Mouse (Mus musculus) heart, adult 18-20 months (tissue): ENCODE measurements around the gene Mgat1. TPM values are rescaled to one million over a fixed set of nuclear protein-coding genes. Genes with fewer than 3 reads are reported as not detected.
A peak's percentile ranks its signal among the peaks of the same experiment; 100 is the strongest.
"Not testable (repeated sequence)": the region's sequence is repeated elsewhere in the genome, so short reads cannot be mapped to it uniquely, and the experiment has no call there.

Experiments
- DNase-seq, 2 experiments: peaks; one replicate each; pipeline ENCODE4 v3.0.0; 2021 to 2022; ENCODE audit warnings: mixed read lengths in 1 of 2
- total RNA-seq, 2 experiments: library from RNA; stranded (reverse); gene quantifications; 2 replicates each; pipeline ENCODE4 v1.2.3; 2021

The Mgat1 gene
- total RNA-seq, 2 experiments from 2014 or later = 67.1 TPM

DNA sequence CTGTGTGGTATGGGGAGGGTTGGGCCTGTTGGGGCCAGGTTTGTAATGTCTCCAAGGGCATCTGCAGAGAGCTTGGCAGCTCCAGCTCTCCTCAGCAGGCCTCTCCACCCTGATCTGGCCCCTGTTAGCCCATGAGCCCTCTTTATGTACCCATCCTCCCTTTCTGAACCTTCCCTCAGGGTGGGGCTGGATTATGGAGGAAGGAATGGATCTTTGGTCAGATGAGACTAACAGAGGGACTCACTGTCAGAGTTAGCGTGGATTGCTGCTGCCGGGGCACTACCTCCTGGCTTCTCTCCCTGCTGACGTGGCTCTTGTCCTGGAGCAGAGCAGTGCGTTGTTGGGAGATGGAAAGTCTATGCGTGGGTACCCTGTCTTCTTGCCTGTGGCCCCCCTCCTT is 18.3 kb downstream of the Mgat1 start:
- no peak for DNase-seq

DNA sequence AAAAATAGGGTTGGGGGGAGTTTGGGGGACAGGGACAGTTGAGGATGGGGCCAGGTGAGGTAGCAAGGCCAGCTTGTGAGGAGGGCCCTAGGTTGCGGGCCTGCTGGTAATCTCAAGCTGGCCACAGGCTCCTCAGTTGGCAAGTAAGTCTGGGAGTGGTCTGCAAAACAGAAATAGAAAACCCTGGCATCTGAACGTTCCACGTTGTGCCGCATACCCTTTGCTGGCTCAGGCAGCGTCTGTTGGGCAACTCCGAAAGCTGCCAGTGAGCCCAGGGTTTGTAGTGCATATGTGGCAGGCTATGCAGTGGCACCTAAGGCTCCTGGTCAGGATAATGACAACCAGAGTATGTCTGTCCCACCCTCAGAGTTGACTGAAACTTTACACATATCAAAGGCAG is 19.2 kb downstream of the Mgat1 start:
- DNase-seq = no peak

DNA sequence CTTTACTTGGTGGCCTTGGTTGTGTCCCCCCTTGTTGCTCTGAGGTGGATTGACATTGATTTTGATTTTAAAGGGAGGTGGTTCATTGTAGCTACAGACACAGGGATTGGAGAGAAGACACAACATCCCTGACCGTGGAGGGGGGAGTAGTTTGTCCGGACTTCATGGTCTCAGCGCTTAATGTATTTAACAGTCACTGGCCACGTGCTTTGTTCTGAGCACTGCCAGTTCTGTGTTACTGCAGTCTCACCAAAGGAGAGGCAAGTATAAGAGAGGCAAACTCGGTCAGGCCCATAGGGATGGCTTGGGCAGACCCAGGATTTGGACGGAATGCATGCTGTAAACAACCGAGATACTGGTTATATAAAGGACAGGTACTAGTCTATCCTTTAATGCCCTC is 20.1 kb downstream of the Mgat1 start:
- peak in 1 of 2 experiments; percentile 37 for DNase-seq

DNA sequence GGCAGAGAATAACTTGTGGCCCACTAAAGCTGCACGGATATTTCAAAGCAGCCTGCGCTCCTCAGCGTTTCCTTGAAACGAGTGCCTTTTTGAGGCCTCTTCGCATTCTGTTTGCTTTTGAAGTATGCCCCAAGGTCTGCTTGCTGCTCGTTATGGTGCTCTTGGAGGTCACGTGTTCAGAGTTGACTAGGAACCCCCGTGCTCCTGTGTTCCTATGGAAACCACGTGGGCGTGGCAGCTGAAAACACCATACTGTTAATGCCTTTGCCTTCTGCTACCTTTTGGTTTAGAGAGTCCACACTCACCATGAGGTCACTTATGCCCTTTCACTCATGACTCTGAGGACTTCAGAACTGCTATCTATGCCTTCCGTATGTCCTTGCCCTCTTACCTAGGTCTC is 20.6 kb downstream of the Mgat1 start:
- DNase-seq = no peak

DNA sequence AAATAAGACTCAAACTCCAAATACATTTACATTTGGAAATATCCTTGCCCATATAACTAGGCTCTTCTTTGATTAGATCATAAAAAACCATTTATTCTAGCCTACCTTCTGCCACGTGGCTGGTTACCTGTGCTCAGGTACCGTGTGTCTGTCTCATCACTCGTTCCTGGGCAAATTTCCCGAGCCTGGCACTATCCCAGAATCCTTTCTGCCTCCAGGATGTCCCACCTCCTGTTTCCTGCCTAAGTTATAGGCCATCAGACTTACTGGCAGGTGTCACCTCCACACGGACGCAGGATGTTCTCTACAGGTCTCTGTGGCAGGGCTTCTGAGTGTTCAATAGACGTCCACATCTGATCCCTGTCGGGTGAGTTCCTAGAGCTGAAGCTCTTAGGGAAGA is 21.1 kb downstream of the Mgat1 start:
- no peak for DNase-seq

DNA sequence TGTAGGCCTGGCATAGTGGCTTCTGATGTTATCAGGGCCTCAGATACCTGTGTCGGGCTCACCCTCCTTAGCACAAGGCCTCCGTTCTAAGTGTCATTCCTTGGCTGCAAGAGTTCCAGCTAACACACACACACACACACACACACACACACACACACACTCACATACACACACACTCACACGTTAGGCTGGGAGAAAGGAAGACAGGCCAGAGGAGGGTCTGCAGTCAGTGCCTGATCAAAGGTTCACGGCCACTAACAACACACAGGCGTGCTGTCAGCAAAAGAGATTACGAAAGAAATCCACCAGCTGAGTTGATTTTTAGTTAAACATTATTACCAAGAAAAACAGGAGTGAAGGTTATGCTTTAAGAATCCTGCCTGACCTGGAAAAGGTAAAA is 22.7 kb downstream of the Mgat1 start:
- DNase-seq = no peak

DNA sequence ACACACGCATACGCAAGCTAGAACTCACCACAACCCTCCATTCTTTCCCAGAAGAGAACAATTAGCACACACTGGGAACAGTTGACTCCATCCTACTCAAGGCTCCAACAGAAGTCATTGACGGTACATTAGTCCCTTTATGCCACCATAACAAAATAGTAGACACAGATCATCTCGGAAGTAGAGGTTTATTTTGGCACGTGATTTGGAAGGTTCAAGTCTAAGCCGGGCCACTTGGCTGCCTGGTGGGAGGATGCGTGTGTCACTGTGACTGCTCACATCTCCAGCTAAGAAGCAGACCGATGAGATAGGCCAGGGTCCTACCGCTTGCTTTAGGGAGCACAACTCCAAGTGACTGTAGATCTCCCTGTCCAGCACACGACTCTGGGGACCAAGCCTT is 23.3 kb downstream of the Mgat1 start:
- no peak for DNase-seq

DNA sequence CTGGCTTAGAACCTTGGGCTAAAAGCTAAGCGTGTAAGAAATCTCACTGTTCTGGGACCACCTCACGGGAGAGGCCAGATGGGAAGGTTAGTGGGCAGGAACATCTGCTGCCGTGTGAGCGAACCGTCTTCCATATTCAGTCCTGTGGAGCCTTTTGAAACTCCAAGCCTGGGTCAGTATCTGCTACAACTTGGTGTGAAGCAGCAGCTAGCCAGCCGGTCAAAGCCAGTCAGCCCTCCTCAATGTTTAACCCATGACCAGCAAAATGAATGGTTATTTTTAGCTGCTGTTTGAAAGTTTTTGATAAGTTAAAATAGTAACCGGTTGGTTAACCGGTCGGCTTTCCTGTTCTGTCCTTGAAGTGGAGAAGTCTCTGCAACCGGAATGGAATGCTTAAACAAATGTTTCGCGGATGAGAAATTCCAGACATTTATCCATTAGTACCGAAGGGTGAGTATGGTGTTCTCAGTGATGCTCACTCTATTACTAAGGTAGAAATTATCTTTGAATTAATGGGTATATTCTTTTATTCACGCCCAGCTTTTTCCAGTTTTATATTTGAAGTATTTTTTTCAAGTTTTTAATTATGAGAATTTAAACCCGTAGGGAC is 24.1 kb downstream of the Mgat1 start:
- peak in 1 of 2 experiments; percentile 37 for DNase-seq

DNA sequence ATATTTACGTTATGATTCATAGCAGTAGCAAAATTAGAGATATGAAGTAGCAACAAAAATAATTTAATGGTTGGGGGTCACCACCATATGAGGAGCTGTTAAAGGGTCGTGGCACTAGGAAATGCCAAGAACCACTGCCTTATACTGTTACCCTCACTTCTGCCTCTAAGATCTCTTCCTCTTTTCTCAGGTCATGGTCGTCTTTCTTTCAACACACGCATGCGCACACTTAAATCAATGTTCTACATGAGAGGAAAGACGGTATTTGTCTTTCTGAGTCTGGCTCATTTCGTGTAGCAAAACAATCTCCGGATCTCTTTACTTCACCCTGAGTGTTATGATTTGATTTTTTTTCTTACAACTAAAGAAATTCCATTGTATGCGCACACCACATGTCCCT is 25.8 kb downstream of the Mgat1 start:
- no peak for DNase-seq

DNA sequence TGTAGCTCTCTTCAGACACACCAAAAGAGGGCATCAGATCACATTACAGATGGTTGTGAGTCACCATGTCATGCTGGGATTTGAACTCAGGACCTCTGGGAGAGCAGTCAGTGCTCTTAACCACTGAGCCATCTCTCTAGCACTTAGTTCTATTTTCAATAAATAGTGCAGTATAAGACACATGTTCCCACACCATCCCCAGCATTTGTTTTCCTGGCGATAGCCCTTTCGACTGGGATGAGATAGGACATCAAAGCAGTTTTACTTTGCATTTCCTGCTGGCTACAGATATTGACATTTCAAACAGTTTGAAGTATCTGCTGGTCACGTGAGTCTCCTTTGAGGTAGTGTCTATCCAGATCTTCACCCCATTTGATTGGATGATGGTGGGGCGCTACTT is 26.4 kb downstream of the Mgat1 start:
- DNase-seq = no peak

DNA sequence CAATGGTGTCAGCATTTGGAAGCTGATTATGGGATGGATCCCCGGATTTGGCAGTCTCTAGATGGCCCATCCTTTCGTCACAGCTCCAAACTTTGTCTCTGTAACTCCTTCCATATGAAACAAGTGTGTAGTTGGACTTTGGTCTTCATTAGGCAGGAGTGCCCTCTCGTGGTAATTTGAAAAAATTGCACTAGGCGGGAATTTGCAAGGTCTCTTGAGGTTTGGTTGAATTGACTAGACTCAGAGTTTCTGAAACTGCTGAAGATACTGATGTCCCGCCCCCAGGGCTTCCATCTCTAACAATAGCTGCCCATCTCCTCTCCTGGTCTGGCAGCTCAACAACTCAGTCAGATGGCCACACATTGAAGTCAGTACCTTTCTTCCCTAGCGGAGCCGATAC is 27.3 kb downstream of the Mgat1 start:
- DNase-seq = peak; percentile 53 to 77

DNA sequence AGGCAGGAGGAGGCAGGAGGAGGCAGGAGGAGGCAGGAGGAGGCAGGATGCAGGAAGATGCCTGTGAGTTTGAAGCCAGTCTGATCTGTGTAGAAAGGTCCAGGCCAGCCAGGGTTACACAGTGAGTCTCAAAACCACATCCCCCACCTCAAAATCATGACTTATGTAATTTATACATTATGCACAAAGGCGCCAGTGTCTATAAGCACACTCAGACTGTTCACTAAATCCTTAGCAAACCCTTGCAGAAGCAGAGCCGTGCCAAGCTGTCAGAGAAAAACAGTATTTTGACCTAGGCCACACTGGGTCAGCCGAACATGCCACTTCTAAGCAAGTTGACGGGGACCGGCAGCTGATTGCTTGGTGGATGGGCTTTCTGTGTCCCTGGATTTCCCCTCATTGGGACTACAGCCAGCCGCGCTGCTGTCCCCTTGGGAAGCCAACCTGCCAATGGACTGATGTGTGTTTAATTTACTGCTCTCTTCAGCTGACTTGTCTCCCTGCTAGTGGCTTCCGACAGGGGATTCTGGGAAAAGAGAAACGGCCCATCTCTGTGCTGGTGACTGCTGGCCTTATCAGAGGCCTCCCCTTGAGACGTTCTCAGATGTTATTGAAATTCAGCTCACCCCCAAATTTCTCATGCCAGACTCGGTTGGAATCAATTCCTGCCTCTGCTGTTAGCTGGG is 30.0 kb downstream of the Mgat1 start:
- no peak for DNase-seq

DNA sequence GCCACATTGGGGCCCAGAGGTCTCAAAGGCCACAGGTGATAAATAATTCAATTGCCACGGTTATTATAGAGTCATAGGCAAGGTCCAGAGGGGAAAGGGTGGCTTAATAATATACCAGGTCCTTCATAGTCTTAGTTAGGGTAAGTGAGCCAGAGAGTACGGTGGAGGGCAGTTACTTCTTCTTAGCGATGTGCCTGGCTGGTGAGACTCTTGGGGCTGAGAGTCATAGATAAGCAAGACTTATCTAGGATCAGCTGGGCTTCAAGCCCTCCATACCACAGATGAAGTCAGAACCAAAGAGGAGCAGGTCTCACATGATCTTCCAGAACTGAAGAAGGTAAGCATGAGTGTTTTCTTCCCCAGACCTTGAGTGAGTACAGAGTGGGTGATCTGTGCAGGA is 34.2 kb downstream of the Mgat1 start, which contains the start of gene Olfr1393:
TSS of gene Olfr1393 (plus strand) at position 83 of the 400 bp plus-strand sequence.
- no peak for DNase-seq

DNA sequence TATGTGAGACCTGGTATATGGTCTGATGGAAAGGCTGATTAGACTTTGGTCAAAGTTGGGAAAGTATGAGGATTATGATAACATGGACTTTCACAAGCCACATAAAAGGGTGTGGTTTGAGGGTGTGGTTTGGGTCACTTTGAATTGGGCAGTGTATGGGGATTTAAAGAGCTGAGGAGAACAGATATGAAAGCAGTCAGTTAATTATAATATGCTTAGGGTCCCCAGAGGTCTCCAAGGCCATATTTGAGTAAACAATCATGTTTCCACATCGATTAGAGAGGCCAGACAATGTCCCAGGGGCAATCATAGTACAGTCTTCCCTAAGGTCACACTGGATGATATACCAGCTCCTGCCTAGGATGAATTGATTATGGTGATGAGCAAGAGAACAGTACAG is 41.0 kb downstream of the Mgat1 start, which contains the start of gene Olfr1392:
TSS of gene Olfr1392 (plus strand) at position 301 of the 400 bp plus-strand sequence.
- DNase-seq = not testable (repeated sequence)

DNA sequence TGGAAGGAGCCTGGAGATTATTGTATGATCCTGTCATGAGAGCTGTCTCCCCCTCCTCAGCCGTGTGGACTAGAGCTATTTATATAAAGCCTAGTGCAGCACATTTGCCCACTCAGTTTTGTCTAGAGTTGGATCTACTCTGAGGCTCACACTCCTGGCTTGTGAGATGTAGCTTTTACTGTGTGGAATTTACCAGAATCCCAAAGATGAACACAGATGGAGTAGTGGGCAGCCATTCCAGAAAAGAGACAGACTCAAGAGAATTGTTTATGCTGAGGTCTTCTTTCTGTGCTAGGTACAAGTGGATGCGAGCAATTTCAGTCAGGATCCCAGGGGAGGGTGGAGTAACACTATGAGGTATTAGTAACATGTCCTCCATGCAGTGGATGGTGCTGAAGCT is 43.3 kb downstream of the Mgat1 start:
- DNase-seq = no peak

DNA sequence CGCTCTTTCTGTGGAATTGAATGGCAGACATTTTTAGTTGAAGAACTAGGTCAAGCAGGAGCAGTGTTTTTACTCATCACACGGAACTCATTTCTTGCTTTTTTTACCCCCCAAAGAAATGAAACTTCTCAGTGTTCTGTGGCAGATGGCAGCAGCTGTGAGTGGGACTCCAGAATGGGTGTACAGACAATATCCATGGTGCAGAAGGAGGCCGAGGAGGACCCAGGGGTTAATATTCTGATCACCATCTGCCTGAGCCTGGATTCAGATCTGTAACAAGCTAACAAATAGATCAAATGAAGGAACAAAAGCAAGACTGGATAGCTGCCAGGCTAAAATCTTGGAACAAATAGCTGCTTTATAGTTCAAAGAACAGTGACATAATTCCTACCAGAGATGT is 48.8 kb downstream of the Mgat1 start:
- DNase-seq = no peak

DNA sequence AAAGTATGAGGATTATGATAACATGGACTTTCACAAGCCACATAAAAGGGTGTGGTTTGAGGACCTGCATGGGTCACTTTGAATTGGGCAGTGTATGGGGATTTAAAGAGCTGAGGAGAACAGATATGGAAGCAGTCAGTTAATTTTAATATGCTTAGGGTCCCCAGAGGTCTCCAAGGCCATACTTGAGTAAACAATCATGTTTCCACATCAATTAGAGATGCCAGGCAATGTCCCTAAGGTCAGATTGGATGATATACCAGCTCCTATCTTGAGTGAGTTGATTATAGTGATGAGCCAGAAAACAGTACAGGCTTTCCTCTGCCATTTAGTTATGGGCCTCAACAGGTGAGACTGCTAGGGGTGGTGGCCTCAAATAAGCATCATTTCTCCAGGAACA is 60.5 kb downstream of the Mgat1 start, which contains the start of gene Olfr10:
TSS of gene Olfr10 (plus strand) at position 301 of the 400 bp plus-strand sequence.
- no peak for DNase-seq

DNA sequence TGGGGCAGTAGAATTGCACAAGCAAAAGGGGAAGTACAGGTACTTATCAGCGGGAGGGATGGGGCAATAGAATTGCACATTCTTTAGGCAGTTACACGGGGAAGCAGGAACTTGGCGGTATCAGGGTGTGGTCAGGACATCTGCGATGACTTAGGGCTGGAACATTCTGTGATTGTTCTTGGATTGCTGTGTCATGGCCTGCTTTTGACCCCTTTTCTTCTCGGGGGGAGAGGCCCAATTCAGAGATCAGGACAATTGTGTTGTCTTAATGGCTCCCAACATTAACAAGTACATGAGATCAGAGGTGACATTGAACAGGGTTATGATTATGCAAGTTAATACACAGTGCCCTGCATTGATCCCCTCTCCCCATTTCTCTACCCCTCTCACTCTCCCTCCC is 64.6 kb downstream of the Mgat1 start:
- DNase-seq = not testable (repeated sequence)

Other genes starting within 250 kb of the Mgat1 start
- 1 to 10 TPM; 6.2 to 7.6 TPM for gene 9930111J21Rik2, start 192.9 kb upstream of the Mgat1 start, total RNA-seq
- gene Tgtp2, start 180.0 kb upstream of the Mgat1 start, total RNA-seq = 10 to 100 TPM in 1 of 2 experiments, 1 to 10 TPM in 1; 2.1 to 25.0 TPM
- gene Ifi47, start 167.6 kb upstream of the Mgat1 start, total RNA-seq = 1 to 10 TPM; 3.4 to 5.6 TPM
- gene Olfr1396, start 129.3 kb upstream of the Mgat1 start, total RNA-seq = under 1 TPM; 0.59 to 0.65 TPM
- gene Olfr1395, start 101.9 kb upstream of the Mgat1 start, total RNA-seq = not detected
- not detected for gene Olfr1394, start 89.8 kb upstream of the Mgat1 start, total RNA-seq
- gene Btnl9, start 57.0 kb upstream of the Mgat1 start, total RNA-seq = 10 to 100 TPM; 22.3 to 25.3 TPM
- 10 to 100 TPM; 27.6 to 32.6 TPM for gene Zfp62, start 40.9 kb upstream of the Mgat1 start, total RNA-seq
- gene Olfr1393, start 34.1 kb downstream of the Mgat1 start, total RNA-seq = under 1 TPM; 0.41 to 0.69 TPM
- not detected for gene Olfr1392, start 41.1 kb downstream of the Mgat1 start, total RNA-seq
- not detected for gene Olfr10, start 60.5 kb downstream of the Mgat1 start, total RNA-seq
- not detected for gene Olfr1391, start 78.6 kb downstream of the Mgat1 start, total RNA-seq
- gene Olfr1390, start 91.0 kb downstream of the Mgat1 start, total RNA-seq = not detected
- not detected for gene Olfr1389, start 178.9 kb downstream of the Mgat1 start, total RNA-seq
- gene Olfr1388, start 192.4 kb downstream of the Mgat1 start, total RNA-seq = under 1 TPM; 0.15 TPM
- not detected for gene Olfr1387, start 211.2 kb downstream of the Mgat1 start, total RNA-seq
- not detected for gene Olfr1386, start 220.9 kb downstream of the Mgat1 start, total RNA-seq
- not detected for gene Olfr1385, start 244.9 kb downstream of the Mgat1 start, total RNA-seq